Comparison of ENCODE assay signal across 21 mouse cellular contexts in genomic region chr11:64764056-64764455, GRCm38 (mm10).
DNase-seq lines count a peak whose midpoint lies in the region; ATAC-seq lines count a peak whose summit lies in the region.
"Had no signal": no experiment of that assay in that cellular context is flagged by ENCODE, and none has a peak within 500 bp of the region (broad histone marks: within the 10 kb centered on the region; RNA-seq: fewer than 3 reads in every experiment).

No protein-coding gene starts in this region.

- intact Hi-C loops in heart, postnatal 10 days (cut with DNase I): no loop called here

- H3K27me3 ChIP-seq in forebrain, embryonic 11.5 days (ENCODE audit: control insufficient read depth, insufficient read depth, low read length): no peaks in the 10 kb centered on the region
- H3K27me3 ChIP-seq in forebrain, embryonic 15.5 days: no peaks in the 10 kb centered on the region
- no peaks in the 10 kb centered on the region for H3K27me3 ChIP-seq in embryonic facial prominence, embryonic 10.5 days (replicated peaks; ENCODE audit: low read depth, poor library complexity, severe bottlenecking)
- H3K27me3 ChIP-seq in intestine, embryonic 15.5 days (replicated peaks): no peaks in the 10 kb centered on the region
- H3K27me3 ChIP-seq: CH12.LX; embryonic facial prominence, embryonic 13.5 days; forebrain, embryonic 13.5 days had no signal

- no peak for DNase-seq in forebrain, embryonic 11.5 days (ENCODE audit: low spot score)
- peak; percentile 6 for DNase-seq in Muller cell, postnatal 12 days (ENCODE audit: inconsistent ontology term)
- peak; percentile 15 for DNase-seq in embryonic facial prominence, embryonic 10.5 days (ENCODE audit: low spot score)
- DNase-seq in heart, postnatal 10 days: no peak
- DNase-seq: adrenal gland, adult 2 months; adrenal gland, postnatal 10 days; adrenal gland, postnatal 25 days; B cell, adult 2 months; cerebellum, adult 11-12 months; cerebellum, adult 2 months; cerebellum, adult 9-10 months; cerebellum, postnatal 10 days; cerebellum, postnatal 25 days; forebrain, postnatal 0 days had no signal

- H3K4me3 ChIP-seq in forebrain, embryonic 11.5 days (ENCODE audit: low read depth, low read length): no peak overlapping the region
- H3K4me3 ChIP-seq in forebrain, embryonic 15.5 days: no peak overlapping the region
- H3K4me3 ChIP-seq in embryonic facial prominence, embryonic 10.5 days: no peak overlapping the region
- no peak overlapping the region for H3K4me3 ChIP-seq in intestine, embryonic 15.5 days (replicated peaks)
- H3K4me3 ChIP-seq: embryonic facial prominence, embryonic 13.5 days; forebrain, embryonic 13.5 days had no signal

- H3K4me2 ChIP-seq in forebrain, embryonic 11.5 days (ENCODE audit: low read depth, low read length, severe bottlenecking): no peak overlapping the region
- H3K4me2 ChIP-seq in forebrain, embryonic 15.5 days (replicated peaks): no peak overlapping the region
- H3K4me2 ChIP-seq in intestine, embryonic 15.5 days (replicated peaks): no peak overlapping the region
- H3K4me2 ChIP-seq: embryonic facial prominence, embryonic 13.5 days; forebrain, embryonic 13.5 days had no signal

- H3K9ac ChIP-seq in forebrain, embryonic 11.5 days (ENCODE audit: low read length): no peak overlapping the region
- H3K9ac ChIP-seq in forebrain, embryonic 15.5 days (replicated peaks): no peak overlapping the region
- H3K9ac ChIP-seq in intestine, embryonic 15.5 days: no peak overlapping the region
- H3K9ac ChIP-seq: embryonic facial prominence, embryonic 13.5 days; forebrain, embryonic 13.5 days; forebrain, postnatal 0 days had no signal

- no peaks in the 10 kb centered on the region for H3K9me3 ChIP-seq in forebrain, embryonic 11.5 days (ENCODE audit: control insufficient read depth, low read length)
- H3K9me3 ChIP-seq in forebrain, embryonic 15.5 days: no peaks in the 10 kb centered on the region
- no peaks in the 10 kb centered on the region for H3K9me3 ChIP-seq in embryonic facial prominence, embryonic 10.5 days
- no peaks in the 10 kb centered on the region for H3K9me3 ChIP-seq in intestine, embryonic 15.5 days
- H3K9me3 ChIP-seq: embryonic facial prominence, embryonic 13.5 days; forebrain, embryonic 13.5 days; G1E had no signal

- no peak overlapping the region for H3K27ac ChIP-seq in forebrain, embryonic 11.5 days (ENCODE audit: low read depth, low read length)
- no peak overlapping the region for H3K27ac ChIP-seq in forebrain, embryonic 15.5 days (replicated peaks)
- H3K27ac ChIP-seq in embryonic facial prominence, embryonic 10.5 days (replicated peaks): no peak overlapping the region
- no peak overlapping the region for H3K27ac ChIP-seq in intestine, embryonic 15.5 days
- H3K27ac ChIP-seq: embryonic facial prominence, embryonic 13.5 days; forebrain, embryonic 13.5 days had no signal

- WGBS in forebrain, embryonic 11.5 days: 50% methylated on average over 6 of the region's 6 CpGs
- 16% methylated on average over 6 of the region's 6 CpGs for WGBS in forebrain, embryonic 15.5 days
- WGBS in embryonic facial prominence, embryonic 10.5 days: 63% methylated on average over 6 of the region's 6 CpGs
- 53% methylated on average over 6 of the region's 6 CpGs for WGBS in intestine, embryonic 15.5 days

- ATAC-seq in forebrain, embryonic 11.5 days (replicated peaks; ENCODE audit: low FRiP score): 0 out of 2 replicates have a peak, but pooled peaks have one; percentile 39
- ATAC-seq in forebrain, embryonic 15.5 days (replicated peaks): no peak
- ATAC-seq in intestine, embryonic 15.5 days: no peak
- ATAC-seq: CD4-positive, CD25-positive, alpha-beta regulatory T cell, adult 4 months; forebrain, embryonic 13.5 days; forebrain, postnatal 0 days had no signal

- H3K4me1 ChIP-seq in forebrain, embryonic 11.5 days (replicated peaks; ENCODE audit: control insufficient read depth, insufficient read depth, low read length): peaks cover 3% of the 10 kb centered on the region; the same call in 1 of the 2 replicates
- no peaks in the 10 kb centered on the region; the same call in 1 of the 2 replicates for H3K4me1 ChIP-seq in forebrain, embryonic 15.5 days
- peaks cover 10% of the 10 kb centered on the region for H3K4me1 ChIP-seq in embryonic facial prominence, embryonic 10.5 days
- H3K4me1 ChIP-seq in intestine, embryonic 15.5 days (replicated peaks): no peaks in the 10 kb centered on the region

- no peaks in the 10 kb centered on the region for H3K36me3 ChIP-seq in forebrain, embryonic 11.5 days (ENCODE audit: control insufficient read depth, insufficient read depth, low read length)
- no peaks in the 10 kb centered on the region for H3K36me3 ChIP-seq in forebrain, embryonic 15.5 days
- H3K36me3 ChIP-seq in embryonic facial prominence, embryonic 10.5 days (replicated peaks): no peaks in the 10 kb centered on the region
- no peaks in the 10 kb centered on the region for H3K36me3 ChIP-seq in intestine, embryonic 15.5 days
- H3K36me3 ChIP-seq: embryonic facial prominence, embryonic 13.5 days; G1E had no signal

Comparison
In these comparisons a context has a peak if more than half of its experiments do, and no peak if none do; other contexts are left out.
1. DNase-seq: peak in Muller cell, postnatal 12 days (single experiment) and embryonic facial prominence, embryonic 10.5 days (single experiment); none in forebrain, embryonic 11.5 days (single experiment) and heart, postnatal 10 days (0 of 2).